Mouse (Mus musculus): Measurements from ENCODE around the gene Serac1. TPM values are rescaled to one million over a fixed set of nuclear protein-coding genes. Genes with fewer than 3 reads are reported as not detected.

The Serac1 gene
- polyA plus RNA-seq, 1 experiment from 2014 or later = 12.6 TPM

- 91% methylated on average over 14 of the region's 14 CpGs for WGBS
- Histone ChIP-seq H3K9me3 (replicated peaks; ENCODE audit: control insufficient read depth, low read length, poor library complexity, severe bottlenecking) (no peaks in the 10 kb centered on the region), H3K36me3 (ENCODE audit: control insufficient read depth, insufficient read depth, low read length) (no peaks in the 10 kb centered on the region), H3K27me3 (ENCODE audit: control insufficient read depth, insufficient read depth, low read depth, low read length) (no peaks in the 10 kb centered on the region), H3K27ac (ENCODE audit: low read length) (no peak overlapping the region), H3K4me1 (ENCODE audit: control insufficient read depth, insufficient read depth, low read length) (no peaks in the 10 kb centered on the region), H3K9ac (ENCODE audit: low read depth, low read length) (no peak overlapping the region), H3K4me3 (ENCODE audit: low read depth, low read length) (no peak overlapping the region), H3K4me2 (ENCODE audit: low read length) (no peak overlapping the region)
- ATAC-seq = no peak
These were observed 83.0 kb downstream of the Serac1 start for GRCm38 (mm10) chr17:5996589-5996988.

DNA sequence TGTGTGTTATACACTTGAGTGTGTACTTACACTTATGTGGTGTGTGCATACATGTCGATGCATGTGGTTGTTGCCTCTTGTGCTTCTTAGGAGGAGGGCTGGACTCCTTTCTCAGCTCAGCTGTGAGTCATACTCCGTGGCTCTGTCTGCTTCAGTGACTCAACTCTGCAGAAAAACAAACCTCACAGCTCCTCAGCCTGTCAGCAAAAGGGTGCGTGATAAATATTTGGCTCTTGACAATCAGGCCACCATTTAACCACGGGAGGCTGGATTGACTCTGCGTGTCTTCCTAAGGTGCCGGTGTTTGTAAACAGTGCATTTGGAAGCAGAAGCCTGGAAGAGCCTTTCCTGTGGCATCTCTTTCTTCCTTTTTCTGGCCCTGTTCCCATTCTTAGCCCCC lies 84.9 kb downstream of the Serac1 start:
- Histone ChIP-seq H3K4me3 (ENCODE audit: low read depth, low read length) (no peak overlapping the region), H3K9me3 (replicated peaks; ENCODE audit: control insufficient read depth, low read length, poor library complexity, severe bottlenecking) (no peaks in the 10 kb centered on the region), H3K4me2 (ENCODE audit: low read length) (no peak overlapping the region), H3K9ac (ENCODE audit: low read depth, low read length) (no peak overlapping the region), H3K4me1 (ENCODE audit: control insufficient read depth, insufficient read depth, low read length) (no peaks in the 10 kb centered on the region), H3K27me3 (ENCODE audit: control insufficient read depth, insufficient read depth, low read depth, low read length) (no peaks in the 10 kb centered on the region), H3K36me3 (ENCODE audit: control insufficient read depth, insufficient read depth, low read length) (no peaks in the 10 kb centered on the region), H3K27ac (ENCODE audit: low read length) (no peak overlapping the region)
- no peak for ATAC-seq
- 81% methylated on average over 6 of the region's 6 CpGs for WGBS

GRCm38 (mm10) chr17:5993581-5994260 lies 85.8 kb downstream of the Serac1 start:
- WGBS = 67% methylated on average over 3 of the region's 3 CpGs
- Histone ChIP-seq H3K36me3 (ENCODE audit: control insufficient read depth, insufficient read depth, low read length) (no peaks in the 10 kb centered on the region), H3K27me3 (ENCODE audit: control insufficient read depth, insufficient read depth, low read depth, low read length) (no peaks in the 10 kb centered on the region), H3K4me2 (ENCODE audit: low read length) (no peak overlapping the region), H3K9me3 (replicated peaks; ENCODE audit: control insufficient read depth, low read length, poor library complexity, severe bottlenecking) (no peaks in the 10 kb centered on the region), H3K9ac (ENCODE audit: low read depth, low read length) (no peak overlapping the region), H3K4me3 (ENCODE audit: low read depth, low read length) (no peak overlapping the region), H3K4me1 (ENCODE audit: control insufficient read depth, insufficient read depth, low read length) (no peaks in the 10 kb centered on the region), H3K27ac (ENCODE audit: low read length) (no peak overlapping the region)
- no peak for ATAC-seq

- Histone ChIP-seq H3K36me3 (ENCODE audit: control insufficient read depth, insufficient read depth, low read length) (no peaks in the 10 kb centered on the region), H3K9ac (ENCODE audit: low read depth, low read length) (no peak overlapping the region), H3K27me3 (ENCODE audit: control insufficient read depth, insufficient read depth, low read depth, low read length) (no peaks in the 10 kb centered on the region), H3K9me3 (replicated peaks; ENCODE audit: control insufficient read depth, low read length, poor library complexity, severe bottlenecking) (no peaks in the 10 kb centered on the region), H3K27ac (ENCODE audit: low read length) (no peak overlapping the region), H3K4me2 (ENCODE audit: low read length) (no peak overlapping the region), H3K4me3 (ENCODE audit: low read depth, low read length) (no peak overlapping the region), H3K4me1 (ENCODE audit: control insufficient read depth, insufficient read depth, low read length) (no peaks in the 10 kb centered on the region)
- no peak for ATAC-seq
- WGBS = 76% methylated on average over 5 of the region's 5 CpGs
These were observed 86.5 kb downstream of the Serac1 start for GRCm38 (mm10) chr17:5992866-5993580.

Other genes with a start within 250 kb of the Serac1 start
- gene Snx9, start 238.4 kb downstream of the Serac1 start, polyA plus RNA-seq (2015; fragmentation: Nextera tagmentation; extraction: Ambion mirVana) = 5.6 and 5.9 TPM in 2 replicates
- 0.93 and 1.5 TPM in 2 replicates for gene Synj2, start 138.5 kb downstream of the Serac1 start, polyA plus RNA-seq (2015; fragmentation: Nextera tagmentation; extraction: Ambion mirVana)
- gene Gtf2h5, start within 50 bp of the Serac1 start, polyA plus RNA-seq (2015; fragmentation: Nextera tagmentation; extraction: Ambion mirVana) = 198 and 214 TPM in 2 replicates
- gene Tulp4, start 26.7 kb upstream of the Serac1 start, polyA plus RNA-seq (2015; fragmentation: Nextera tagmentation; extraction: Ambion mirVana) = 115 and 142 TPM in 2 replicates
- 64.9 and 73.1 TPM in 2 replicates for gene Tmem181a, start 177.1 kb upstream of the Serac1 start, polyA plus RNA-seq (2015; fragmentation: Nextera tagmentation; extraction: Ambion mirVana)
- 55.3 and 57.3 TPM in 2 replicates for gene Dynlt1a, start 237.8 kb upstream of the Serac1 start, polyA plus RNA-seq (2015; fragmentation: Nextera tagmentation; extraction: Ambion mirVana)

All from midbrain, embryonic 16.5 days (tissue).